Mouse (Mus musculus) lung, postnatal 14 days (tissue): ENCODE results near the gene Ostm1.
A peak's percentile ranks its signal among the peaks of the same experiment; 100 is the strongest.

Experiments
- DNase-seq: peaks from one replicate; pipeline ENCODE4 v3.0.0; 2021

The Ostm1 gene

DNA sequence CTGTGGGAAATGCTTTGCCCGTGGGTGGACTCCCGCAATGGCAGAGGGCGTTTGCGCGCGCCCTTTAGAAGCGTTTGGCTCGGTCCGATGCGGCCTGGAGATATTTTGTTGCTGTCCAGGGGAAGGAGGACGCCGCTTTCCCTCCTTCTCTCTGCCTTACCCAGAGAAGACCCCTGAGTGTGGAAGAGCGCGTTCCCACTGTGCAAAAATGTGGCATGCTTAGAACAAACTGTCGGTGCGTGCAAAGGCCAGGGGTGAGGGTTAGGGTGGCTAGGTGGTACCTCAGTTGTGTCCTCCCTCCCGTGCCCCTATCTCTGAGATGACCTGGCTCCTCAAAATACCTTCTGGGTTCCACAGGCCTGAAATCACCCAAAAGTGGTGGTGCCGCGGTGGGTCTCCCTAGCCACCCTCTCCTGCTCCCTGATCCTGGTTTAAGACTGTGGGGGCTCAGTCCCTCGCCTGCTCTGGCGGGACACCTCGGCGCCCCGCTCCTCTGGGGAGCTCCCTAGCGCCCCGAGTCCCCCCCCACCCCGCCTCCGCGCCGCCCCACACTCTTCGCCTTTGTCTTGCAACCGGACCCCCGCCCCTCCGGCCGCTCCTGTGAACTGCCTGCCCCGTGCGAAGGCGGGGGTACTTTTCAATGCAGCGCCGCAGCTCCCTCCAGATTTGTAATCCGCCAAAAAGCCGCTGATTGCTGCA, 48.3 kb downstream of the Ostm1 start:
- no peak for DNase-seq

DNA sequence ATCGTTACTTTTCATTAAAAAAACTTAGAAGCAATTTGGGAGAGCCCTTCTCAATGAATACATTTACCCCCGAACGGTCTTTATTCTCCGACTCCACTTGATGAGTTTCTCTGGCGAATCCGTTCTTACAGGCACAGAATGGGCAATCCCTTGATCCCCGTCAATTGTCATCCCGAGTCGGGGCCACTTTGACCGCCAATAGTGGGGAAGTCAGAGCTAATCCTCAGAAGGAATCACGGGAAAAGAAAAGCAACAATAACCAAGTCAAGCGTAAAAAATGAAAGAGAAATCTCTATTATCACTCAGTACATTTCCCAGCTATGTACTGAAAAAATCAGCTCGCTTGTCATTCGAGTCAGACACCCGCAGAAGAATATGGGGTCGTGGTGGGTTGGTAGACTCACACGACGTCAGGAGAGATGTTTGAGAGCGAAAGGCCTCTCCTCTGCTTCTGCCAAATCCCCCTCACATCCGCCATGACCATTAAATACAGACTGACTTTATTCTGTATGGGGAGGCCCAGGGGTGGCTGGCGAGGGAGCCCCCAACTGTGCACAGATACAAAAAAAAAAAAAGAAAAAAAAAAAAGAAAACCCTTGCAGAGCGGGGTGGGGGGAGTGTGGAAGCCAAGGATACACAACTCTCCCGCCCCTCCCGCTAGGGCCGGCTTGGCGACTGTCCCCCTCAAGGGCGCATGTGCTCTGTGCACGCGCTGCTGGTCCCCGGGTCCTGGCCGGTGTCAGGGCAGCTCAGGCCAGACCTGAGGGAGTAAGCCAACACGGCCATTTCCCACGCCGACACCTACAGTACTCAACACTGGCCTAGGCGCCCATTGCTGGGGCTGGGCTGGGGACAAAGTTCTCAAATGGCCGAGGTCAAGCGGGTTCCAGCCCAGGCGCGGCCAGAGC, 49.1 kb downstream of the Ostm1 start:
- DNase-seq, result no peak

DNA sequence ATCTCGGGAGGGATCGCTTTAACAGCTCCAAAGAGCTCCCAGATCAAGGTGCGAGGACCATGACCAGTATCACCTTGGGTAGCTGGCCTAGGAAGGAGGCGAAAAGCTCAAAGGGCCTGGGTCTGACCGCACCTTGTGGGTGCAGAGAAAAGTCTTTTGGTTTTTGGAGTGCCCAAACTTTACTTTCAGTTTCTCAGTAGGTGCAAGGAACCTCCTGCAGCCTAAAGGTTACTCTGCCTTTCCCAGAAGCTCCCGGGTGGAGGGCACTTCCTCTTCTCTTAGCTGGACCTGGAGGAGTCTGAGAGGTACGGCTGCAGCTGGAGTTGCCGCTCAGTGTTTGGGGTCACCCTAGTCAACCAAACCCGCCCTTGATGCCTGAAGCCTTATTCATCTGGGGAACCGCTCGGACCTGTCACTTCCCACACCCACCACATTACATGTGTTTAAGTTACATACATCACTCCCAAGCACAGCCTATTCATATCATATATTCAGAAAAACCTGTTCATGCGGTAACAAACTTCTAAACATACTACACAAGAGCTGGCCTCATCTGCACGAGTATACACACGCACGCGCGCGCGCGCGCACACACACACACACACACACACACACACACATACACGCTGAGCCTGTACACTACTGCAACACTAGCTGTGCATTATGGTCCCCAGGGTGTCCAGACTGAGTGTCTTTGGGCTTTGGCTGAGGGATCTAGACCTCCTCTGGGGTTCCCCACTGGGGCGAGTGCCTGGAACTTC, 49.9 kb downstream of the Ostm1 start:
- DNase-seq, result no peak

DNA sequence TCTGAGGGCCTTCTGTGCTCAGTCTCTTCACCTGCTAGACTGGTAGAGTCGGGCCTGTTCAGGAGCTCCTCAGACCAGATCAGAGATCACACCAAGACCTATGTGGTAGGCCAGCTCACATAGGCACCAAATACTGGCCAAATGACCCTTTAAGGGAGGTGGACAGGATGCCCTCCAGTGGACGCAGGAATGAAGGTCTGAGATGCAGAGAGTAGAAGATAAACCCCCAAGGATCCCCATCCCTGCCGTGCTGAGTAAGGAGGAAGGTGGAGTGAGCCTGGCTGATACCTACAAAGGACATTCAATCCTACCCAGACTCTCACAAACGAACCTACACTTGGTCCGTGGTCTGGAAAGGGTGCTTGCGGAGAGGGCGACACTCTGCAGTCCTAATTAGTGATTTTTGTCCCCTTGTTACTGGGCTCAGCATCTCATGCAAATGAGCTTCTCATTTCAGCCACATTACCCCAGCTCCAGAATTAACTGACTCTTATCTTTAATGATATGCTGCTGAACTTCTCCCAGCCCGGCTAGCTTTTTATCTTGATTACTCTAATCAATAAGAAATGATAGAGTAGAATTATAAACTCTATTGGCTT, 50.6 kb downstream of the Ostm1 start:
- DNase-seq, result no peak

DNA sequence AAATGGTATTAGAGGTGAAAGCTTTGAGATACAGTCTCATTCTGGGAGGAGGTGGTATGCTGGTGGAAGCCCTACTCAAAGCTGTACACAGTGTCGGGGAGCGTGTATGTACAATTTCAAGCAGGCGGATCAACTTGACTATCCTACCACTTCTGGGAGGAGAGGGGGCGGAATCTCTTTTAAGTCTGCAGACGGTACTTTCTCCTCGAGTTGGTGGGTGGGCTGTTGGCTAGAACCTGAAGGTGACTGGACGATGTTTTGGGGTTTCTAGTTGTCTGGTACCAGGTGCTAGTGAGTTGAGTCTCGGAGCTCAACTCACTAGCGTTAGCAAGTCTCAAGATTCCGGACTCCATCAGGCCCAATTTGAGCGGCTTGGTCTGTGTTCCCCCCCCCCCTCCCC, 51.4 kb downstream of the Ostm1 start:
- no peak for DNase-seq

DNA sequence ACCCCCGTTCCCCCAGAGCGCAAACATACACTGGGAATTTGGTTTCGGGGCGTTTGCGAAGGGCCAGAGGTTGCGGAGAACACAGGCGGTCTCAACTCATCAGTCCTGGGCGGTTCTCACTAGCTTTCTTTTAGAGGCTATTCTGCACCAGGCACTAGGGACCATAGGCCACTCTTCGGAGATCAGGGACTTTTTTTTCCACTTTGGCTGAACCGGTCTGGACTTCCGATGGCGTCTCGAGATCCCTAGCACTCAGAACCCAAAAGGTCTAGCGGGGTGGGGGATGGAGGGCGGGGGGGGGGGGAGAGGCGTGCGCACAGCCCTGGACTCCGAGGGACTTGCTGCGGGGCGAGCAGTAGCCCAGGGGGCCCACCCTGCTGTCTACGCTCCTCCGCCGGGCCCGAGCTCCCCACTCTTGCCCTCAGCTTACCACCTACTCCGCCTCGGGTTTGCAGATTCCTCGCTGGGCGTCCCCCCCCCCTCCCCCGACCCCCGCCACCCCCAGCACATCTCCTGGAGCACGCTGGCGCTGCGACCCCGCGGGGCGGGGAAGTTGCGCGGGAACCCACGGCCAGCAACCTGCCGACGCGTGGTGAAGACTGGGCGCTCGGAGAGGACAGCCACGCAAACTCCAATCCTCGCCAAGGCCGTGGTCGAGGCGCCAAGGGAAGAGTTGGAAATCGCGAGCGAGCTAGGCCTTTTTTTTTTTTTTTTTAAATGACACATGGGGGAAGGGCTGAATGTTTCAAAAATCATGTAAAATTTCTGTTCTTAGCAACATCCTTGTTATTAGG, 52.1 kb downstream of the Ostm1 start:
- DNase-seq, result no peak

DNA sequence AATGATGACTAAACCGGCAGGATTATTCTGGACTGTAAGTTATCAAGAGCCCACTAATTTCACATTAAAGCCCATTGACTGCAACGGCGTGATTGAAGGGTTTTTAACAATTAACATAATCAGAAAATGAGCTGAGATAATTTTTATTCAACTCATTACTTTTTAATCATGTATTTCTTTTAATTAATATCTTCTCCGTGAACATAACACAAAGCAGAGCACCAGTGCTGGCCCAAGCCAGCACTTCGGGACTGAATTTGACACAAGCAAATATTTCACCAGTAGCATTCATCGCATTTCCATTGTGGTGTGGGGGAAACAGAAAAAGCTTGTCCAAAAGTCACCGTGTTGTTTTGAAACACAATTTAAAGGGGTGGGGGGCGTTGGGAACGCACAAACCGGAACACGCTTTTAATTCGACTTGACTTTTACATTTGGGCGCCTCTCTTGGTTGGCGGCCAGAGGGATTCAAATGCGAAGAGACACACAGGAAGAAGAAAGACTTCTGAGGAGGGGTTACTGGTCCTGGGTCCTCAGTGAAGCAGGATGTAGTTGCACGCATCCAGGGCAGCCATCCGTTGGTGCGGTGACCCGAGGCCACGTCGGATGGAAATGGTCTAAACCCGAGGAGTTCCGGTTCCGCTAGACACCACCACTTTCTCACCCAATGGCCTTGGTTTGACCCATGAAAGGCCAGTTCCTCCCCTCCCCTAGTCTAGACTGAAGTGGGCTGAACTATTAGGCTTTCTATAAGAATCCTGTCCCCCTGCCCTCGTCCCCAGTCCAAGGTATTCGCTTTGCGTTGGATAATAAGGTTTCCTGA, 52.9 kb downstream of the Ostm1 start:
- peak; percentile 11 for DNase-seq

DNA sequence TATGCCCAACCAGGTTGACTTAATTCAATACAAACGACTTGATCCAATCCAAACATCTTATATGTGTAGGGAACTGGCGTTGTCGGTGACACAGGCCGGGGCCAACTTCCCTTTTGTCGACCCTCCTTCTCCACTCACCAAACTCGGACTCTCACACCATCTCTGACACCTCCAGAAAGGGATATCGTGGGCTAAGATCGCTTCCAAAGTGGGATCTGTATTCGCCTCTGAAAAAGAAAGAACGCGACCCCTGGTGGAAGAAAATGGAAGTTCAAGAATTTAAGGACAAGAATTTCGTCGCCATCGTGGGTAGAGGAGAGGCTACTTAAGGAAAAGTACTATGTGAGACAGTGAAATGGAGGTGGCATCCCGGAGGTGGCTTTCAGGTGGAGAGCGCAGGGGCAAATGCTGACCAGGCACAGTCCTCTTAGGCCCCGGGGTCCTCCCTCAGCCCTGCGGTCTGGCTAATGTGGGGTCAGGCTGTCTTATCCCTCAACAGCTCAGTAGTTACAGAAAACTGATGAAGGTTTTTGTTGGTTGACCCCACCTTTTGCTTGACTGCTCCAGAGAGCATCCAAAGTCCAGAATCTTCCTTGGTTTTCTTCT, 53.7 kb downstream of the Ostm1 start:
- peak; percentile 74 for DNase-seq

DNA sequence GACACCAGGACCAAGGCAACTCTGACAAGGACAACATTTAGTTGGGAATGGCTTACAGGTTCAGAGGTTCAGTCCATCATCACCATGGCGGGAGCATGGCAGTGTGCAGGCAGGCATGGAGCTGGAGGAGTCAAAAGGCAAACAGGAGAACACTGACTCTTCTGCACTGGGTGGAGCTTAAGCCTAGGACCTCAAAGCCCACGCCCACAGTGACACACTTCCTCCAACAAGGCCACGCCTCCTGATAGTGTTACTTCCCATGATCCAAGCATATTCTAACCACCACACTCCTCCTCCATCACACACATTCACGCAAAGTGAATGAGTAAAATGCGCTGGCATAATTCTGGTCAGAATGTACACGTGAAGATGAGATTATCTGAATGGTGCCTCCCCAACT, 56.2 kb downstream of the Ostm1 start:
- DNase-seq, result no peak

DNA sequence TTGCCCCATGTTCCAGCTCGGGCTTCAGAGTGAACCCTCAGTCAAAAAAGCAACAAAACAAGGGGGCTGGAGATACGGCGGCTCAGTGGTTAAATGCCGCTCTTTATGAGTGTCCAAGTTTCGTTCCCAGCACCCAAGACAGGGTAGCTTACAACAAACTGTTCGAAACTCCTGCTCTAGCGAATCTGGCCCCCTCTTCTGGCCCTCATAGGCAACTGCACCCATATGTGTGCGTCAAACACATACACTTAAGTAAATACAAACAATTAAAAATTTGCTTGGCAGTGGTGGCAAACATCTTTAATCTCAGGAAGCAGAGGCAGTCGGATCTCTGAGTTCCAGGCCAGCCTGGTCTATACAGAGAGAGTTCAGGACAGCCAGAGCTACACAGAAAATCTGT, 60.0 kb downstream of the Ostm1 start:
- no peak for DNase-seq

DNA sequence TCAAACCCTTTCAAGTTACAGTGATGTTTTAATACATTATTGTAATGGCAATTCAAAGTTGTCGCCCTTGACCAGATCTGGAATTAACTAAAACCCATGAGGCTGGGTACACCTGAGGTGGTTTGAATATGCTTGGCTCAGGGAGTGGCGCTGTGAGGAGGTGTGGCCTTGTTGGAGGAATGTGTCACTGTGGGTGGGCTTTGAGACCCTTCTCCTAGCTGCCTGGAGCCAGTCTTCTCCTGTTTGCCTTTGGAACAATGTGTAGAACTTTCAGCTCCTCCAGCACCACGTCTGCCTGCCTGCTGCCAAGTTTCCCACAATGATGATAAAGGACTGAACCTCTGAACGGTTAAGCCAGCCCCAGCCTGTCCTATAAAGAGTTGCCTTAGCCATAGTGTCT, 62.7 kb downstream of the Ostm1 start:
- DNase-seq, result no peak

DNA sequence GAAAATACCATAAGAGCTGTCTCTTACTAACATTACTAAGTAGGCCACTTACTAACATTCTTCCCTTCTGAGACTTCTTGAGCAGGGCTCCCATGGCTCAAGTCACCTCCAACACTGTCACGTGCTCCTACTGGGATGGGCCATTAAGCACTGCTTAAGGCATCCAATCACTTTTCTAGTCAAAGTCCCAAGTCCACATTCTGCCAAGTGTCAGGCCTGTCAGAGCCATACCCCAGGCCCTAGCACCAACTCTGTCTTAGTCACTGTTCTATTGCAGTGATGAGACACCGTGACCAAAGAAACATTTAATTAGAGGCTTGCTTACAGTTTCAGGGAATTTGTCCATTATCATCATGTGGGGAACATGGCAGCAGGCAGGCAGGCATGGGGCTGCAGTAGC, 78.3 kb downstream of the Ostm1 start:
- no peak for DNase-seq

DNA sequence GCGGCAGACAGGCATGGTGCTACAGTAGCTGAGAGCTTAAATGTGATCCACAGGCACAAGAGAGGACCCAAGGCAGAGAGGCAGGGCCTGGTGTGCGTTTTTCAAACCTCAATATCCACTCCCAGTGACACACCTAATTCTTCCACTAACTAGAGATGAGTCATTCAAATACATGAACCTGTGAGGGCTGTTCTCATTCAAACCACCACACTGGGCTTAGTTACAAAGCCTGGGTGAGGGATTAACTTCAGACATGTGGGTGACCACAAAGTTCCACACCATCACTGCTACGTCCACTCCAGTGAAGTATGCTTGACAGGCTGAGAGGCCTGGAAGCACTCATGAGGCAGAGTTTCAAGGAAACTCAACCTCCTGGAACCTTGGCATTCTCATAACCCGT, 86.3 kb downstream of the Ostm1 start:
- no peak for DNase-seq

DNA sequence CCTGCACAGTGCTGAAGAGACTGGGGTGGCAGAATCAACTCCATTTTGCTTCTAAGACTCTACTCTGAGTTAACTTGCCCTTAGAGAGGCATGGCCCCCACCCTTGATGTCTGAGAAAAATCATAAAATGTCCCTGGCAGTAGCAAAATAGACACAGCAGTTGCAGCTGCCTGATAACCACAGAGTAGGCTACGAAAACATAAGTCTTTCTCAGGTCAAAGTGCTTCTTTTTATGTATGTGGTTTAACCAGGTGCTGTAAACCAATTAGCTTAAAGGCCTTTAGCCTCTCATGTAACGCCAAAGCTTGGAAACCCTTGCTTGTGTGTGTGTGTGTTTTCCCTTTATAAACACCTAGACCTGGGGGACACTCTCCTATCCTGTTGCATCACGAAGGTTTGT, 89.2 kb downstream of the Ostm1 start:
- DNase-seq, result no peak

DNA sequence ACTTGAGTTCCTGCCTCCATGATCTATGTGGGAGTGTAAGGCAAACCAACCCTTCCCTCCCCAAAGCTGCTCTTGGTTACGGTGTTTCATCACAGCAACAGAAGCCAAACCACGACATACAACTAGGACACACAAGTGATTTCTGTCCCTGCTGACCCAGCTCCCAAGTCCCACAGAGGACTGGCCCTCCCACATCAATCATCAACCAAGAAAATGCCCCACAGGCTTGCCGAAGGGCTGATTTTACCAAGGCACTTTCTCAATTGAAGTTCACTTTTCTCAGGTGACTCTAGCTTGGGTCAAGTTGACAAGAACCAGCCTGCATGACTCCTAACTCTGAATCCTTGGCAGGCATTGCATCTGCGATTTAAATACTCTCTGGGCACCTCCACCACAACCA, 91.9 kb downstream of the Ostm1 start:
- DNase-seq, result no peak

DNA sequence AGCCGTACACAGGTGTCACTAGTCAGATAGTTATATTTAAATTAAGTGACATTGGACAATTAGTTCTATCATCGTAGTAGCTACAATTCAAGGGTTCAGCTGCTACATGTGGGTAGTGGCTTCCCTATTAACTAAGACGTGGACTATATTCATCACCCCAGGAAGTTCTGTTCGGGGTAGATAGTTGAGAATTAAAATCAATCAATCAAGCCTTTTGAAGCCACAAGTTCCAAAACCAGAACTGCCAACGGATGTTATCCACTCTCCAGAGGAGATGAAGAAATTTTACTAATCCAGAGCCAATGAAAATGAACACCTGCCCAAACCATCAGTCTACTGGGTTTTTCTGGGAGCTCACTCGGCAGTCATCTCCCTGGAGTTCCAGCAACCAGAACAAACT, 94.7 kb downstream of the Ostm1 start:
- DNase-seq, result no peak

DNA sequence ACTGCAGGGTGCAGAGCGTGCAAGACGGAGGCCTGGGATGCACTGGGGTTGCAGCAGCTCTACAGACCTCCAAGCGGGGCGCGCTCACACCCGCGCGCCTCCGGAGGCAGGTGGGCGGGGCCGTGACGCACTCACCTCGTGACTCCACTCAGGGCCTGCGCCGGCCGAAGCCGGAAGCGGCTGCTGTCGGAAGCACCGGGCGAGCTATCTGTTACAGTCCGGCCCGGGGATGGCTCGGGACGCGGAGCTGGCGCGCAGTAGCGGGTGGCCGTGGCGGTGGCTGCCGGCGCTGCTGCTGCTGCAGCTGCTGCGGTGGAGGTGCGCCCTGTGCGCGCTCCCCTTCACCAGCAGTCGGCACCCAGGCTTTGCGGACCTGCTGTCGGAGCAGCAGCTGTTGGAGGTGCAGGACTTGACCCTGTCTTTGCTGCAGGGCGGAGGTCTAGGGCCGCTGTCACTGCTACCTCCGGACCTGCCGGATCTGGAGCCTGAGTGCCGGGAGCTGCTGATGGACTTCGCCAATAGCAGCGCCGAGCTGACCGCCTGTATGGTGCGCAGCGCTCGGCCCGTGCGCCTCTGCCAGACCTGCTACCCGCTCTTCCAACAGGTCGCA, 95.2 kb downstream of the Ostm1 start:
- DNase-seq, result peak; percentile 93

DNA sequence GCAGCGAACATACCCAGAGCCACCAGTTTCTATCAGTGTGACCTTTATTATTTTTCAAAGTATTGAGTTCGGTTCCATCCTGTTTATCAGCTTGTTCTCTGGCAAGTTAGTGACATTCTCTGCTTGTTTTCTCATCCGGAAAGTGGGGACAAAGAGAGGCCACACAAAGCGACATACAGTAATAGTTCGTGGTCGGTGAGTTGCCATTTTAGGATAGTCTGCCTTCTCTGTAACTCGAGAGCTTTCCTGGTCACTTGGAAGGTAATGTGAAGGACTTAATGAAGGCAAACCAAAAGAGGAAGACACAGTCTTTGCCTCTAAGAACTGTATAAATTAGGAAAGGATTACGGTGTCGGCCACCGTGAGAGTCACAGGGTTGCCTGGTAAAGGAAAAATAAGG, 96.0 kb downstream of the Ostm1 start:
- no peak for DNase-seq

DNA sequence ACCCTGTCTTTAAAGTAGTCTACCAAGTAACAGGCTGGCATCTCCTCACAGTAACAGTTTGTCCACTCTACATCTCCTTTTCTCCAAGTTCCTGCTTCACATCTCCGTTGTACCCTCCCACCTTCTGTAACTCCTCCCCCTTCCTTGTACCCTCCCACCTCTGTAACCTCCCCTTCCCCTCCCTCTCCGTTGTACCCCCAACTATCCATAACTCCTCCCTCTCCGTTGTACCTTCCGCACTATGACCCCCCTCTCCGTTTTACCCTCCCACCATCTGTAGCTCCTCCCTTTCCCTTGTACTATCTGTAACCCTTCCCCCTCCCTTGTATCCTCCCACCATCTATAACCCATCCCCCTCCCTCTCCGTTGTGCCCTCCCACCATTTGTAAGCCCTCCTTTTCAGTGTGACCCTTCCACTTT, 97.0 kb downstream of the Ostm1 start:
- no peak for DNase-seq

DNA sequence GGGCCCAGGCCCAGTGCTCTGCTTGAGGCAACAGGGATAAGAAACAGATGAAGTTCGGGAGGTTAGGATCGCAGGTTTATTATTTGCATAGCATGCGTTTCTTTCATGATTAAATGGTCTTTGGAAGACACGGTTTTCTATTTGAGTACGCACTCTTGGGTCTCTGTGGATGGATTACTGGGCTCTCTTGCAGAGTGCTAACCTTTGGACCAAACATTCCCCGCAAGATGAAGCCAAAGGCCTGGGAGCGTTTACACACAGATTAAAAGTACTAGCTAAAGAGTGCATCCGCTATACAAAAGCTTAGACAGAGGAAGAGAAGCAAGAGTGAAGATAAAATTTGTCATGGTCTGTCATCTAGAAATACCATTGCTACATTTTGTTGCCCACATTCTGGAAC, 98.8 kb downstream of the Ostm1 start:
- DNase-seq, result no peak

DNA sequence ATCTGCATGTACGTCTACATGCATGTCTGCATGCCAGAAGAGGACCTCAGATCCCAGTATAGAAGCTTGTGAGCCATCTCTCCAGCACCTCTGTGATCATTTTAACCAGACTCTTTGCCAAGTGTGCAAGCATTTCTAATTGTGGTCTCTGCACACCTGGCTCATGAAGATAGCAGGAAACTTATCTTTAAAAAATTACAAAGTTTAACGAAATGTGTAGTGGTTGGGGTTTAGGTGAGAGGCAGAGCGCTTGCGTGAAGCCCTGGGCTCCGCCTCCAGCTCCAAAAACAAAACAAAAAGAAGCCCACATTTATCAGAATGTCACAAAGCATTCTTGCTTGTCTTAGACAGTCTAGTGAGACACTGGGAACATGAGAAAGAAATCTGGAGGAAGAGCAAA, 104.3 kb downstream of the Ostm1 start:
- DNase-seq, result no peak
